Mouse (Mus musculus) spleen, adult 2 months (tissue): ENCODE data around the gene Ctnnb1.

Experiments
- CTCF ChIP-seq: fragments of 200-500 bp; IDR thresholded peaks from 2 replicates; pipeline ENCODE4 v1.5.1; 2011; ENCODE audit warnings: mild to moderate bottlenecking, inconsistent platforms; ENCODE audit not compliant: insufficient read depth, insufficient read length, insufficient replicate concordance; ENCODE audit errors: extremely low read depth
- POLR2A ChIP-seq: fragments of 200-500 bp; IDR thresholded peaks from 2 replicates; pipeline ENCODE4 v1.6.1; 2011; ENCODE audit warnings: low read depth, low read length, inconsistent platforms

GRCm38 (mm10) chr9:120887631-120888030 lies 41.4 kb upstream of the Ctnnb1 start:
- no peak for TF ChIP-seq CTCF
- TF ChIP-seq POLR2A: no peak
